Mouse (Mus musculus) E14TG2a.4 (cell line): ENCODE measurements around the gene Vps29.

Experiments used
- CTCF ChIP-seq: conservative IDR thresholded peaks from 2 replicates; pipeline ENCODE4 v1.5.1; 2014; ENCODE audit warnings: low read length
- NANOG ChIP-seq: IDR thresholded peaks from 2 replicates; pipeline ENCODE4 v1.6.1; 2014; ENCODE audit warnings: borderline replicate concordance, low read length, mixed read lengths
- POU5F1 ChIP-seq: IDR thresholded peaks from 2 replicates; pipeline ENCODE4 v1.6.1; 2014; ENCODE audit warnings: low read length, borderline replicate concordance

GRCm38 (mm10) chr5:122354492-122355067 lies 411 bp downstream of the Vps29 start:
- TF ChIP-seq CTCF (no peak), POU5F1 (no peak), NANOG (no peak)
